Mouse (Mus musculus) limb, embryonic 12.5 days (tissue): Measurements from ENCODE around the gene Trappc11. TPM values are rescaled to one million over a fixed set of nuclear protein-coding genes. Genes with fewer than 3 reads are reported as not detected.
A peak's percentile ranks its signal among the peaks of the same experiment; 100 is the strongest.
"Not testable (repeated sequence)": the region's sequence is repeated elsewhere in the genome, so short reads cannot be mapped to it uniquely, and the experiment has no call there.

Experiments
- ATAC-seq: fragments of 200-750 bp; cut with Nextera tagmentation; 2 replicates; pipeline ENCODE4 v1.8.0; 2017; ENCODE audit warnings: low read depth, moderate TSS enrichment; ENCODE audit not compliant: insufficient number of reproducible peaks, insufficient read depth, low FRiP score, low TSS enrichment
- H3K27ac ChIP-seq: fragments of 300-500 bp; sonication (generic); 2 replicates; pipeline ENCODE4 v1.5.1; 2016; ENCODE audit warnings: mild to moderate bottlenecking, moderate library complexity
- H3K27me3 ChIP-seq: fragments of 300-500 bp; sonication (generic); 2 replicates; pipeline ENCODE4 v1.6.1; 2016; ENCODE audit warnings: mild to moderate bottlenecking, moderate library complexity
- H3K36me3 ChIP-seq: fragments of 300-500 bp; sonication (generic); 2 replicates; pipeline ENCODE4 v1.6.1; 2016; ENCODE audit warnings: mild to moderate bottlenecking, moderate library complexity
- H3K4me1 ChIP-seq: fragments of 300-500 bp; sonication (generic); replicated peaks from 2 replicates; pipeline ENCODE4 v1.6.1; 2016
- H3K4me2 ChIP-seq: fragments of 300-500 bp; sonication (generic); 2 replicates; pipeline ENCODE4 v1.6.1; 2016; ENCODE audit warnings: mild to moderate bottlenecking, moderate library complexity
- H3K4me3 ChIP-seq: fragments of 300-500 bp; sonication (generic); replicated peaks from 2 replicates; pipeline ENCODE4 v1.5.1; 2016; ENCODE audit warnings: mild to moderate bottlenecking
- H3K9ac ChIP-seq: fragments of 300-500 bp; sonication (generic); replicated peaks from 2 replicates; pipeline ENCODE4 v1.6.1; 2016; ENCODE audit warnings: mild to moderate bottlenecking, moderate library complexity
- H3K9me3 ChIP-seq: fragments of 300-500 bp; sonication (generic); 2 replicates; pipeline ENCODE4 v1.6.1; 2016; ENCODE audit warnings: mild to moderate bottlenecking, moderate library complexity
- WGBS: fragments of 180-500 bp; shearing (Covaris S2); methylation state at CpG from one replicate; pipeline ENCODE4 v1.1.7; 2016; 5-methylcytosine and 5-hydroxymethylcytosine counted together
- polyA plus RNA-seq: library from polyadenylated mRNA; unstranded; fragments of >200 nt; fragmentation: Nextera tagmentation; extraction: Ambion mirVana; gene quantifications from 2 replicates; pipeline ENCODE4 v1.2.1, GENCODE M21; 2016

Gene Trappc11
- polyA plus RNA-seq, 1 experiment from 2014 or later: 41.4 TPM

DNA sequence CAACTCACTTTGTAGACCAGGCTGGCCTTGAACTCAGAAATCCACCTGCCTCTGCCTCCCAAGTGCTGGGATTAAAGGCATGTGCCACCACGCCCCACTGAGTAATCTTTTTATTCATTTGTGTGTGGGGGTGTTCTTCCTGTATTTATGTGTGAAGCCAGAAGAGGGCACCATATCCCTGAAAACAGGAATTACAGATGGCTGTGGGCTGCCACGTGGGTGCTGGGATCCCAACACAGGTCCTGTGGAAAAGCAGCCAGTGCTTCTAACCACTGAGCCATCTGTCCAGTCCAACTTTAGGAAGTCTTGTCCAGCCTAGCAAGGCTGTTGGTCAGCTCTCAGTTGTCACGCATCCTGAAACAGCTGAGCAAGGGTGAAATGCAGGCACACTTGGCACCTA, 46.0 kb downstream of the Trappc11 start:
- no peak overlapping the region for H3K9ac ChIP-seq
- 96% methylated on average over 3 of the region's 3 CpGs for WGBS
- H3K4me3 ChIP-seq: no peak overlapping the region
- H3K4me1 ChIP-seq: 0 out of 2 replicates have a peak, but pooled peaks cover 4% of the 10 kb centered on the region
- H3K27me3 ChIP-seq: no peaks in the 10 kb centered on the region
- ATAC-seq: no peak
- H3K27ac ChIP-seq: no peak overlapping the region
- H3K4me2 ChIP-seq: no peak overlapping the region
- peaks cover 10% of the 10 kb centered on the region; the same call in 1 of the 2 replicates for H3K9me3 ChIP-seq
- H3K36me3 ChIP-seq: peaks cover 46% of the 10 kb centered on the region

DNA sequence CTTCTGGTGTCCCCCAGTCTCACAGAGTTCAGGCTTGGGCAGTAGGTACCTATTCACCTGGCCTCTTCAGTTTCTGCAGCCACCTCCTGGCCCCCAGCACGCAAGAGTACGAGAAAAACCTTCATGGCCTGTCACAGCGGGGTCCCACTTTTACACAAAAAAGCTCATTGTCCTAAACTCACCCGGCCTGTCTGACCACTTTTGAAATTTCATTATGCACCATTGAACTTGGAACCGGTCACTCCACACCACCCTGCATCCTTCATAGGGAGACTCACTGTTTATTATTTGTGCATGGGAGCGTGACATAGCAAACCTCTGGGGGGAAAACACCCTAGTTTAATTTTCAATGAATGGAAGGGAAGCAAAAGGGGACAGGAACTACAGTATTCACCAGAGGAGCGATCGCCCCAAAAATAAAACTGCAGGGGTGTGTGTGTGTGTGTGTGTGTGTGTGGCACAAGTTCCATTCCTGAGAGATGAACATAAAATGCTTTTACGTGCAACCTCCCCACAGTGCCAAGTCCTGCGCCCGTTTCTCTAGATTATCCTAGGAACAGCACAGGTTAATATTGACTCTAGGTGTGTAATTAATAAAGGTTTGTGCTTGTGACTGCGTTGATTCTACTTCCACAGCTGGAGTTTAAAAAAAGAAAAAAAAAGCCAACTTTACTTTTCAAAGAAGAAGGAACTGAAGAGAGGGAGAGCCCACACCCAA, 50.8 kb downstream of the Trappc11 start:
- 0 out of 2 replicates have a peak, but pooled peaks cover 6% of the 10 kb centered on the region for H3K4me1 ChIP-seq
- H3K36me3 ChIP-seq: peaks cover 9% of the 10 kb centered on the region
- no peak overlapping the region for H3K27ac ChIP-seq
- H3K4me3 ChIP-seq: no peak overlapping the region
- 72% methylated on average over 12 of the region's 12 CpGs for whole genome bisulfite sequencing
- H3K4me2 ChIP-seq: no peak overlapping the region
- ATAC-seq: no peak
- H3K9me3 ChIP-seq: peaks cover 8% of the 10 kb centered on the region; the same call in 1 of the 2 replicates
- no peak overlapping the region for H3K9ac ChIP-seq
- no peaks in the 10 kb centered on the region for H3K27me3 ChIP-seq

DNA sequence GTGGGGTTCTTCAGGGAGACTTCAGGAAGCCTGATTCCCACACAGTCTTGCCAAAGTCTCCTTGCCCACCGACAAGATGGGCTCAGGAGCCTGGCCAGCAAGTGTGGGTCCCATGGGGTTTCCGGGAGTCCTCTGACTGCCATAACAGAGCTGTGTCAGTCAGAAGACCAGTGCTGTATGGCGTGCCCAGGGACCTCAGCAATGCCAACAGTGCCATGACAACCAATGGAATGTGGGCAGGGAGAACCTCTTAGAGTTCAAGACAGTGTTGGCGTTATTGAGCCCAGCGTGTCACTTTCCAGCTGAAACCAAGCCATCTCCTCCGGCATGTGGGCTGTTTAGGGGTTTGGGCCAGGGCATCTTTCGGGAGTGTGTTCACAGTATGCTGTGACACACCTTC, 53.2 kb downstream of the Trappc11 start:
- ATAC-seq: no peak
- H3K27me3 ChIP-seq: no peaks in the 10 kb centered on the region
- no peaks in the 10 kb centered on the region for H3K9me3 ChIP-seq
- 0 out of 2 replicates have a peak, but pooled peaks cover 6% of the 10 kb centered on the region for H3K4me1 ChIP-seq
- no peaks in the 10 kb centered on the region for H3K36me3 ChIP-seq
- no peak overlapping the region for H3K27ac ChIP-seq
- no peak overlapping the region for H3K4me2 ChIP-seq
- WGBS: 93% methylated on average over 7 of the region's 7 CpGs
- no peak overlapping the region for H3K4me3 ChIP-seq
- H3K9ac ChIP-seq: no peak overlapping the region

DNA sequence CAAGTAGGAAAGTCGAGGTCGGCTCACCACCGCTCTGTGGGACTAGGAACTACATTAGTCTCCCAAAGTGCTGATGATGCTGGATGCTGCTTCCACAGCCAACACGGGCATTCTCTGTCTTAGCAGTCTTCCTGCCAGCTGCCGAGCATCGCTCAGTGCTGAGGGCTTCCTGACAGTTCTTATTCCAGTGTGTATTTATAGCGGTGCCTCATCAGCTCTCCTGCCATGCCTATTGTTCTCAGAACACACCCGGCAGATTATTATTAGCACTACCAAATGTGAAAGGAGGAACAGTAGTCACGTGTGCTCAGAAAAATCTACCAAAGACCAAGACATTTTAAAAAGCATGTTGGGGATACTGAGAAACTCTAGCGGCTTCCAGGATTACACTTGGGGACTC, 71.6 kb downstream of the Trappc11 start:
- Histone ChIP-seq H3K4me1 (no peaks in the 10 kb centered on the region), H3K4me2 (no peak overlapping the region), H3K27ac (no peak overlapping the region), H3K27me3 (no peaks in the 10 kb centered on the region), H3K36me3 (no peaks in the 10 kb centered on the region), H3K9me3 (peaks cover 11% of the 10 kb centered on the region; the same call in 1 of the 2 replicates), H3K9ac (no peak overlapping the region), H3K4me3 (no peak overlapping the region)
- 88% methylated on average over 10 of the region's 10 CpGs for WGBS
- no peak for ATAC-seq

DNA sequence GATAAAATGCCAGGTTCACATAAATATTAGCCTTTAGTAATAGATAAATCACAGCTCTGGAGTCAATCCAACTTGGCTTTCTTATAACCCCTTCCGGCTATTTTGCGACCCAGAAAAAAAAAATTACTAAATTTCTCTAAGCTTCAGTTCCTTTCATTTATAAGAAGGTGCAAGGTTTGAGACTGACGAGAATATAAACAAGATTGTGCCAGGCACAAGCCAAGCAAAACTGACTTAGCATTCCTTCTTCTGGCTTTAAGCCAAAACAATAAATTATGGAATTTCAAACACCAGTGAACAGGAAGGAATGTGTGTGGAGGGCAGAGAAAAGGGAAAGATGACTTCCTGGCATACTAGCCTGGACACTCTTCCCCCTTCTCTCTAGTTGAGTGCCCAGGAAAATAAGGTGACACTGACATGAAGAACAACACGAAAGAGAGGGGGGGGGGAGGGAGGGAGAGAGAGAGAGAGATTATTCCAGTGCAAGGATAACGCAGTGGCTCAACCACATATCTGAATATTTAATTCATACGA, 74.0 kb downstream of the Trappc11 start:
- peaks cover 7% of the 10 kb centered on the region; the same call in 1 of the 2 replicates for H3K9me3 ChIP-seq
- 79% methylated on average over 6 of the region's 6 CpGs for WGBS
- H3K36me3 ChIP-seq: no peaks in the 10 kb centered on the region
- ATAC-seq: no peak
- H3K9ac ChIP-seq: no peak overlapping the region
- no peak overlapping the region for H3K27ac ChIP-seq
- H3K4me1 ChIP-seq: no peaks in the 10 kb centered on the region
- H3K27me3 ChIP-seq: no peaks in the 10 kb centered on the region
- H3K4me2 ChIP-seq: no peak overlapping the region
- H3K4me3 ChIP-seq: no peak overlapping the region

DNA sequence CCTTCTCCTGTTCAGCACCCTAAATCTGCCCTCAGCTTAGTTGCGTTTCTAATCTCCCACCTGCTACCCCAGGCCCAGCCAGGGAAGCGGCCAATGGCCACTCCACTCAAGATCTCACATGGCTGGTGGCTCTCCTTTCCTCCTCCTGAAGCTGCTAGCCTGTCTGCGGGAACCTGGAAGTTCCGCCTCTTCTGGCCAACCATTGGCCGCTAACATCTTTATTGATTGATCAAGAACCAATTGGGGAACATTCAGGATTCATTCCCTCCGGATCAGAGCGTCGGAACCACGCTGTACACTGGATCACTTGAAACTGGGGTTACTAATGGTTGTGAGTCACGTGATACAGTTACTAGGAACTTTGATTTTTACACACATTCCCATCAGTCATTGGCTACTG, 74.7 kb downstream of the Trappc11 start:
- H3K27ac ChIP-seq: no peak overlapping the region
- H3K4me2 ChIP-seq: no peak overlapping the region
- H3K4me1 ChIP-seq: no peaks in the 10 kb centered on the region
- H3K9ac ChIP-seq: no peak overlapping the region
- H3K9me3 ChIP-seq: peaks cover 7% of the 10 kb centered on the region; the same call in 1 of the 2 replicates
- no peak for ATAC-seq
- WGBS: 93% methylated on average over 10 of the region's 10 CpGs
- no peaks in the 10 kb centered on the region for H3K27me3 ChIP-seq
- H3K36me3 ChIP-seq: no peaks in the 10 kb centered on the region
- H3K4me3 ChIP-seq: no peak overlapping the region

DNA sequence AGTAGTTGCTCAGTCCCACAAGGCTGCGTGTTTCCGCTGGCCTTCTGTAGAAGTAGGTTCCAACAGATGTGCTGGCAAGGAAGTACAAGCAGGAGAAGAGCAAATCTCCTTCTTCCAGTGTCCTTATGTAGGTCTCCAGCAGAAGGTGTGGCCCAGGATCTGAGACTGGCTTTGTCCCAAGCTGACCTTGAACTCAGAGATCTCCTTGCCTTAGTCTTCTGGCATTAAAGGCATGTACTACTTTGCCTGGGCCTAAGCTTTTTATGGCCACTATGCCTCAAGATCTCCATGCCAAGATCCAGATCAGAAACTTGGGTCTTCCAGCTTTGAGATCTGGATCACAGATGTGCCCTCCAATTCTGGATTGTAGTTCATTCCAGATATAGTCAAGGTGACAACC, 84.1 kb downstream of the Trappc11 start:
- not testable (repeated sequence) for H3K9ac ChIP-seq, H3K9me3 ChIP-seq, H3K27me3 ChIP-seq, H3K4me3 ChIP-seq, ATAC-seq, H3K4me2 ChIP-seq, H3K27ac ChIP-seq, H3K36me3 ChIP-seq, H3K4me1 ChIP-seq
- 95% methylated on average over 2 of the region's 2 CpGs for WGBS

DNA sequence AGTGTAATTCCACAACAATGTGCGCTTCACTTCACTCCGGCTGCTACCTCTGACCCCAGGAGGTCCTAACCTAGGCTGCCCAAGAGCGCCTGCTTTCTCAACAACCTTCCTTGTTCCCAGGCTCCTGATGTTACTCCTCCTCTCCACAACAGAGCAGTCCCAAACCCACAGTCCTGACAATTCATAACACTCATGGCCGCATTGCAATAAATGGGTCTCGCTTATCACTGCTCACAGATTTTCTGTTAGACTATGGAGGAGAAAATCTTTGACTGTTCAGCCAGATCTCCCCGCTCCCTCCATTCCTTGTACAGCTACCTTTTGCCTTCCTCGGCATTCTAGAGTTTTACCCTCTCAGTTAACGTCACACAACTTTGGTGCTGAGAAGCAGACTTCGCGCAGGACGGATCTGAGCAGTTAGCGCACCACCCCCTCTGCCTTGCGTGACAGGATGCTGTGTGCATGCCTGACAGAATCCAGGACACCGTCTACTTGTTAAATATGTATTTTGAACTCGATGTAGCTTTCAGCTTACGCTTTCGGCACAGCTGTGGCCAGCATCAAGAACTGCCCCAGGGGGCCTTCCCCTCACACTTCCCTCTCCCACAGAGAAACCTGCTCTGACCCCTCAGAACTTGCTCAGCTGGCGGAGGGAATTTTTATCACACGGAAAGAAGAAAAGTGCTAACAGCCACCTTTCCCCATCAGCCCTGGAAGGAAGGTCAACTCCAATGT, 86.8 kb downstream of the Trappc11 start, which contains the start of gene Stox2:
TSS of gene Stox2 (minus strand) at position 51 of the 735 bp plus-strand sequence.
- Histone ChIP-seq H3K4me1 (0 out of 2 replicates have a peak, but pooled peaks cover 3% of the 10 kb centered on the region), H3K9ac (no peak within 1 kb of the TSS), H3K36me3 (no peaks in the 10 kb centered on the region), H3K27me3 (no peaks in the 10 kb centered on the region), H3K27ac (peak within 1 kb of the TSS; percentile 50; the same call in 1 of the 2 replicates), H3K4me2 (0 out of 2 replicates have a peak within 1 kb of the TSS, but pooled peaks have one; percentile 4), H3K4me3 (no peak within 1 kb of the TSS), H3K9me3 (no peaks in the 10 kb centered on the region)
- no peak for ATAC-seq
- whole genome bisulfite sequencing: 73% methylated on average over 19 of the region's 19 CpGs

Other genes starting within 250 kb of the Trappc11 start
- gene Stox2, start 87.1 kb downstream of the Trappc11 start, polyA plus RNA-seq: 24.5 and 25.0 TPM in 2 replicates
- gene Rwdd4a, start 194 bp upstream of the Trappc11 start, polyA plus RNA-seq: 45.8 and 49.8 TPM in 2 replicates
- gene Ing2, start 142.1 kb upstream of the Trappc11 start, polyA plus RNA-seq: 15.7 and 17.8 TPM in 2 replicates
- 32.4 and 34.6 TPM in 2 replicates for gene Cdkn2aip, start 180.5 kb upstream of the Trappc11 start, polyA plus RNA-seq